Mouse (Mus musculus) monocyte, adult 5-6 weeks (primary cell): ENCODE measurements around the gene Ubash3b. TPM values are rescaled to one million over a fixed set of nuclear protein-coding genes. Genes with fewer than 3 reads are reported as not detected.

Experiments
- ATAC-seq: fragments of 153-309, 156-312 bp; replicated peaks from 2 replicates; pipeline ENCODE4 v1.8.0; 2017; ENCODE audit warnings: mild to moderate bottlenecking; ENCODE audit not compliant: low TSS enrichment, insufficient number of reproducible peaks, severe bottlenecking, poor library complexity, low FRiP score
- total RNA-seq: library from RNA; stranded (forward); fragments of 200-1000, 200-491, 200-594 nt; gene quantifications from 3 replicates; pipeline ENCODE4 v1.2.3, GENCODE M21; 2017

The Ubash3b gene
- total RNA-seq, 1 experiment from 2014 or later, result 21.3 TPM

DNA sequence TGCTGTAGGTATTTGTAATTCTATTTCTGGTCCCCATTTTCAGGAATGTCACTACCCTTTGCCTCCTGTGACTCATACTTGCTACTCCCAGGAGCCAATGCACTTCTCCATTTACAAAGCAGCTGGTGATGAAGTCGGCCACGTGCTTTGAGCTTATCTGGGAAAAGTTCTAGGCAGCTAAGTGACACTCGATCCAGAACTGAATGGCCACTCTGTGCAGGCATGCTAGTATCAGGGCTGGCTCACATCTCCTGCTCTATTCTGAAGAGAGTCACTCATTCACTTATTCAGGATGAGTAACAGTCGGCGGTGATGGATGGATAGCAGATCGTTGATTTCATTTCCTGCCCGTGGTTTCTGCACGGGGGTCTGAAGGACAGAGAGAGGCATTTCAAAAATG, 8.5 kb upstream of the Ubash3b start:
- ATAC-seq, result no peak

- peak; percentile 30; the same call in 1 of the 2 replicates for ATAC-seq
These were observed 7.2 kb upstream of the Ubash3b start for GRCm38 (mm10) chr9:41168656-41169055.

DNA sequence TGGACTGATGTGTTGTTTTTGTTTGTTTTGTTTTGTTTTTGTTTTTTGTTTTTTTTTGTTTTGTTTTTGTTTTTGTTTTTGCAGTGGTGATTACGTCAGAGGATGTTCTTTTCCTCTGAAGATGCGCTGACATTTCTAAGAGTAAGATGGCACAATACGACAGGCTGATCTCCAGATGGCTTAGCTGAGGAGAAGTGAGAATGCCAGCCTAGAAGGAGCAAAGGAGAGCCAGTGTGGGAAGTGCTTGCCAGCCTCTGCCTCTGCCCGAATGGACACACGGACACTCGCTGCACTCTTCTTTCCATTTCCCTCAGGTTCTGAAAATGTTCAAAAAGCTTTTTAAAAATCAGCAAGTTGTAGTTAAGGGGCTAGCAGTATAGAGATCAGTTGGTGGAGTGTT, 6.7 kb upstream of the Ubash3b start:
- ATAC-seq, result peak; percentile 49; the same call in 1 of the 2 replicates

DNA sequence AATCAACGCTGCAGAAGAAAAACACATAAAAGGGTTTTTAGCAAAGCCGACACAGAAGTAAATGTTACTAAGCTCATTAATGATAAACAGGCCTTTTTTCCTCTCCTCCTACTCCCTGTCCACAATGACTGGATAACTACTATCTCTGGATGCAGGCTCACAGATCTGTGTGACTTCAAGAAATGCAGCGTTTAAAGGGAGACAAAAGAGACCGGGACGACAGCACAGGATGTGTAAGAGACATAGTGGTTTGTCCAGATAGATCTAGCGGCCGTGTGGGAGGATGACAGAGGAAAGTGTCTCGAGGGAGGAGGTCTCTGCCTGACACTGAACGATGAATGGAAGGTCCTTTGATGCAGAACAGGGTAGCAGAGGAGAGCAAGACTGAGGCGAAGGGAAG, 5.4 kb upstream of the Ubash3b start:
- no peak for ATAC-seq

DNA sequence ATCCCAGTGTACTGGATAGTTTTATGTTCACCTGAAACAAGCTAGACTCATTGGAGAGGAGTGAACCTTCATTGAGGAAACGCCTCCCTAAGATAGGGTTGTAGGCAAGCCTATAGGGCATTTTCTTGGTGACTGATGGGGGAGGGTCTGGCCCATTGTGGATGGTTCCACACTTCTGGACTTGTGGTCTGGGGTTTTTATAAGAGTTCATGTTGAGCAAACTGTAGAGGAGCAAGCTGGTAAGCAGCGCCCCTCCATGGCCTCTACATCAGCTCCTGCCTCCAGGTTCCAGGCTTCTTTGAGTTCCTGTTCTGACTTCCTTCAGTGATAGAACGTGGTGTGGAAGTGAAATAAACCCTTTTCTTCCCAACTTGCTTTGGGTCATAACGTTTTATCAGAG, 866 bp upstream of the Ubash3b start:
- ATAC-seq, result no peak

- ATAC-seq, result peak; percentile 52
These were observed 841 bp downstream of the Ubash3b start for GRCm38 (mm10) chr9:41160536-41161176.

- no peak for ATAC-seq
These were observed 2.3 kb downstream of the Ubash3b start for GRCm38 (mm10) chr9:41159223-41159622.

DNA sequence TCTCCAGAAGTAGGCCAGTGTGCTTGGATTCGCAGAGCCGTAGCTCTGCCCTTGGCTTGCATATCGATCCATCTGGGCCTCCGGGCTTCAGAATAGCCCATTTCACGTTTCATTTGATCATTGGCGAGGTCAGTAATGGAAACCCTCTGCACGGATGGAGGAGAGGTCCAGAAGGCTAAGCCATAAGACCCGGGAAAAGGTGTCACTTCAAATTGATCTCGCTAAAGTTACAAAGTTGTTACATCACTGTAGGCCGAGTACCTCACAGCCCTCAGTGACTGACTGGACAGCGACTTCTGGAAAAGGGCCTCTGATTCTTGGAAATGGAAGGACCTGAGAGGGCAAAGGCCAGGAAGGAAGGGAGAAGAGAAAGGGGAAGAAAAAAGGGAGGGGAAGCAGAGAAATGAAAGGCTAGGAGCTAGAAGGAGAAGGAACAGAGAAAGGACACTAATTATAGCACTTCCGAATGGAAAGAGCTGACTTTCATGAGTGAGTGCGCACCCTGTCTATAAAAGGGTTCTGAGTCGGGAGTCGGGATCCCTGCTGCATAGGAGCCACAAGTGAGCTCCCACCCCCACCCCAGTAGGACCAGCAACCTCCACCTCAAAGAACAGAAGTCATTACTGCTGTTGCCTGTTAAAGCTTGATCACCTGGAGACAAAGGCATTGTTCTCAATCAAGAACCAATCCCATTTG, 3.5 kb downstream of the Ubash3b start:
- ATAC-seq, result no peak

DNA sequence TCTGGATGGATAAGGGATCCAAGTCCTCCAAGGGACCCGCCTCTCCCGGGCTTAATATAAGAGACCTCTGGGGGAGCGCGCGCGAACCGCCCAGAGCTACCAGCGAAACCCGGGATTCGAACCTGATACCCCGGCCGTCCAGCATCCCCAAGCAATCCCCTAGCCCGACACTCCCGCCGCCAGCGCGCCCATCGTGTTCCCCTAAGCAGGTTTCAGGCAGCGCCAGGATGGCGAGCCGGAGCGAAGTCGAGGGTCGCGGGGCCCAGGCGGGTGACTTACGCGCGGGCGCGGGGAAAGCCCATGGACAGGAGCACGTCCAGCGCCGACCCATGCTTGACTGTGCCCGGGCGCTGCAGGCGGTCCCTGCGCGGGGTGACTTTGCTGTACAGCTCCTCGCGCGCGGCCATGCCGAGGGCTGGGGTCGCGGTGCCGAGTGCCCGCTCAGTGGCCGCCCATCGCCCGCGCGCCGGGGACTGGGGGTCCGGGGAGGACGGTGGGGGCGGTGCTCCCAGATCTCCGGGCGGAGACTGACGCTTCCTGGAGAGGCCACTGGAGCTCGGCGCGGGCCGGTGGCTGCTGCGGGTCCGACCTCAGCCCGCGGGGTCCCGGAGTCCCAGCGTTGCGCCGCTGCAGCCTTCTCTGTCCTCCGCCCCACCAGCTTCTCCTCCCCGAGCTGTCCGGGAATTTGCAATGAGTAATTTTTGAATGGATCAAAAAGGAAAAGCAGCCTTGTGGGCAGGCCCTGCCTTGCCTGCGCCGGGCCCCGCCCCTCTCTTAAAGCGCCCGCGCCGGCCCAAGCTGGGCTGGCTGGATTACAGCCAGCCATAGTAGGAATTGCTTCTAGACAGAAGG, 4.3 kb downstream of the Ubash3b start:
- no peak for ATAC-seq

DNA sequence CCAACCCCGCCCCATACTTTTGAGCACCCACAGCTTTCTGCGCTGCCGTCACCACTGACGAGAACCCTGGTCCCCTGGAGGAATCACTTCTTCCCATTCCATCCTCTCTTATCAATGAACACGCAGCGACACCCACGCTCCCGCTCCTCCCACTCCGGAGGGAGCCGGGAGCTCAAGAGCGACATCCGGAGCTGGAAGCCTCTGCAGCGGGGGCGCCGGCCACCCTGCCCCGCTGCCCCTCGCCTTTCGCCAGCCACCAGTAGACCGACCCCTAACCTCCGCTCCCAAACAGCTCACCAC, 4.8 kb downstream of the Ubash3b start:
- ATAC-seq, result no peak

- ATAC-seq, result no peak
These were observed 5.3 kb downstream of the Ubash3b start for GRCm38 (mm10) chr9:41156006-41156719.

- ATAC-seq, result no peak
These were observed 7.5 kb downstream of the Ubash3b start for GRCm38 (mm10) chr9:41153979-41154378.

- ATAC-seq, result peak; percentile 49
These were observed 8.4 kb downstream of the Ubash3b start for GRCm38 (mm10) chr9:41153050-41153449.

- ATAC-seq, result no peak
These were observed 10.0 kb downstream of the Ubash3b start for GRCm38 (mm10) chr9:41151491-41151890.

DNA sequence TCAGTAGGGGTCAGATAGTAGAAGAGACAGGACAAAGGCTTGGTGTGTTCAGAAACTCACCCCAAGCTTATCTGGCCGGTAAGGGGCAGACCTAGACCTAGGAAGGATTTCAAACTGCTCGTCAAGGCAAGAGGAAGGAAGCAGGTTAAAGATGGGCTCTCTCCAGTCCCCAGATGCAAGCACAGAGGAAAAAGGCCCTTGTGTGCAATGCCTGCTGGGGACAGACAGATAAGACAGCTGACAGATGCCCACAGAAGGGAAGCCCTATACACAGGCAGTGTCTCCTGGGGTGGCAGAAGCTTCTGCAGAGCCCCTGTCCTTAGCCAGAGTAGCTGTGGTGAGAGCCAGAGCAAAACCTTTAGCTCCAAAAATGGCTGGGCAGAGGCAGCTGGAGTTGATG, 11.6 kb downstream of the Ubash3b start:
- ATAC-seq, result no peak

DNA sequence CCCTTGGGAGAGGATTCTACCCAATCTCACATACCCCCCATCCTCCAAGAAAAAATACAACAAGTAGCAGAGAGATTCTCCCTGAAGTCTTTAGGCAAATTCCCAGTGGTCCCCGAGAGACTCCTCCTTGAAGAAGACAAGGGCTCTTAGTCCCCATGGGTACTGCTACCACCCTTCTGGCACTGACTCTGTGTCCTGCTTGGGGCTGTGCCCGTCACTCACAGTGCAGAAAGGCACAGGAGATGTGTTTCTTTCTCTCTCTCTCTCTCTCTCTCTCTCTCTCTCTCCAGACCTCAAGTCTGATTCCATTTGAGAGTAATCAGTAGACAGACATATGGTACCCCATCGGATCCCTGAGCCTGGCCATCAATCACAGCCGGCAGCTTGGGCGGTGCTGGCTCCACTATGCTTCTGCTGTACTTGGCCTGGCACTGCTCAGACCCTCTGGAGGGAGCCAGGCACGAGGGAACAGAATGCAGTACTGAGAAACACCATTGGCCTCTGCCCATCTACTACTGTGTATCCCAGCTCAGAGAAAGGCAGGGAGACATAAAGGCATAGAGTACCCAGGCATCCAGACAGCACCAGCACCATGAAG, 12.3 kb downstream of the Ubash3b start:
- ATAC-seq, result no peak

GRCm38 (mm10) chr9:41148600-41148999, 12.9 kb downstream of the Ubash3b start:
- no peak for ATAC-seq

- no peak for ATAC-seq
These were observed 14.2 kb downstream of the Ubash3b start for GRCm38 (mm10) chr9:41147203-41147842.
